Mouse (Mus musculus): ENCODE measurements around the gene Olfr1214. TPM values are rescaled to one million over a fixed set of nuclear protein-coding genes. Genes with fewer than 3 reads are reported as not detected.
"Not testable (repeated sequence)": the region's sequence is repeated elsewhere in the genome, so short reads cannot be mapped to it uniquely, and the experiment has no call there.

The Olfr1214 gene
- polyA plus RNA-seq (2014; fragmentation: Nextera tagmentation; extraction: Ambion mirVana): not detected in 2 replicates

DNA sequence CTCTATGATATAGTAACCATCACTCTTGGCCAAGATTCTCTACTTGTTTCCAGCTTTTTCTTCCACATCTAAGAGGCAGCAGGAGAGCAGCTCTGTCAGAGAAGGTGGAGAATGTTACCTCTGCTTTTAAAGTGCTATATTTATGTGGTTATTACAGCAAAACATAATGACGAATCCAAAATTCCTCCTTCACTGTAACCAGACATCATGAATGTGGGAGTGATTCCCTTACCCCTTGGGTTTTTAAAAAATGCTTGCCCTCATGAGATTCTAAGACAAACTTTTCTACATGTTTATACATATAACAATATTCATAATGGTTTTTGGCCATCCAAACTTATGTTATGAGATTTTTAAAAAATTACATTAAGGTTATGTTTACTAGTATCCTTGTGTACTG is at the start of gene Olfr1214:
Olfr1214 (minus strand) TSS at position 101 of the 400 bp plus-strand sequence.
- no peaks in the 10 kb centered on the region for H3K36me3 ChIP-seq (ENCODE audit: control insufficient read depth, insufficient read depth, low read length)
- H3K27me3 ChIP-seq (ENCODE audit: control insufficient read depth, insufficient read depth, low read length): no peaks in the 10 kb centered on the region
- no peaks in the 10 kb centered on the region for H3K9me3 ChIP-seq (ENCODE audit: control insufficient read depth, low read length)
- H3K4me3 ChIP-seq (ENCODE audit: control insufficient read depth in 1 of 2, insufficient read depth in 1 of 2, low read depth in 1 of 2, low read length in 2 of 2): no peak within 1 kb of the TSS
- no peak within 1 kb of the TSS for H3K4me2 ChIP-seq (ENCODE audit: low read length)
- no peak within 1 kb of the TSS for H3K27ac ChIP-seq (replicated peaks in 1 of 2; ENCODE audit: control insufficient read depth in 1 of 2, insufficient read depth in 1 of 2, low read depth in 2 of 2, low read length in 2 of 2)
- no peak for ATAC-seq (ENCODE audit: insufficient number of reproducible peaks, insufficient read depth, low FRiP score, low read depth)
- no peaks in the 10 kb centered on the region for H3K4me1 ChIP-seq (ENCODE audit: control insufficient read depth in 2 of 2, insufficient read depth in 2 of 2, low read length in 2 of 2)
- H3K9ac ChIP-seq (ENCODE audit: low read length): no peak within 1 kb of the TSS
- 77% methylated on average over 1 of the region's 1 CpGs for WGBS

- ATAC-seq (ENCODE audit: insufficient number of reproducible peaks, insufficient read depth, low FRiP score, low read depth): no peak
- Histone ChIP-seq H3K4me3 (ENCODE audit: control insufficient read depth in 1 of 2, insufficient read depth in 1 of 2, low read depth in 1 of 2, low read length in 2 of 2) (no peak within 1 kb of the TSS), H3K4me2 (ENCODE audit: low read length) (no peak within 1 kb of the TSS), H3K27me3 (ENCODE audit: control insufficient read depth, insufficient read depth, low read length) (no peaks in the 10 kb centered on the region), H3K9me3 (ENCODE audit: control insufficient read depth, low read length) (no peaks in the 10 kb centered on the region), H3K9ac (ENCODE audit: low read length) (no peak within 1 kb of the TSS), H3K4me1 (ENCODE audit: control insufficient read depth in 2 of 2, insufficient read depth in 2 of 2, low read length in 2 of 2) (no peaks in the 10 kb centered on the region), H3K36me3 (ENCODE audit: control insufficient read depth, insufficient read depth, low read length) (no peaks in the 10 kb centered on the region), H3K27ac (replicated peaks in 1 of 2; ENCODE audit: control insufficient read depth in 1 of 2, insufficient read depth in 1 of 2, low read depth in 2 of 2, low read length in 2 of 2) (no peak within 1 kb of the TSS)
- WGBS: 62% methylated on average over 2 of the region's 2 CpGs
Observed at GRCm38 (mm10) chr2:89031965-89032364, 39.5 kb upstream of the Olfr1214 start, which contains the start of gene Olfr1217. TSS of gene Olfr1217 (minus strand) at chr2:89032065.

GRCm38 (mm10) chr2:89021436-89021835 is 29.0 kb upstream of the Olfr1214 start:
- not testable (repeated sequence) for H3K36me3 ChIP-seq (ENCODE audit: control insufficient read depth, insufficient read depth, low read length); H3K4me2 ChIP-seq (ENCODE audit: low read length); H3K9ac ChIP-seq (ENCODE audit: low read length); H3K27me3 ChIP-seq (ENCODE audit: control insufficient read depth, insufficient read depth, low read length); H3K27ac ChIP-seq (replicated peaks in 1 of 2; ENCODE audit: control insufficient read depth in 1 of 2, insufficient read depth in 1 of 2, low read depth in 2 of 2, low read length in 2 of 2); ATAC-seq (ENCODE audit: insufficient number of reproducible peaks, insufficient read depth, low FRiP score, low read depth); H3K9me3 ChIP-seq (ENCODE audit: control insufficient read depth, low read length); H3K4me1 ChIP-seq (ENCODE audit: control insufficient read depth in 2 of 2, insufficient read depth in 2 of 2, low read length in 2 of 2); H3K4me3 ChIP-seq (ENCODE audit: control insufficient read depth in 1 of 2, insufficient read depth in 1 of 2, low read depth in 1 of 2, low read length in 2 of 2)
- WGBS: 60% methylated on average over 3 of the region's 3 CpGs

- Histone ChIP-seq H3K4me3 (ENCODE audit: control insufficient read depth in 1 of 2, insufficient read depth in 1 of 2, low read depth in 1 of 2, low read length in 2 of 2) (no peak within 1 kb of the TSS), H3K4me2 (ENCODE audit: low read length) (no peak within 1 kb of the TSS), H3K27ac (replicated peaks in 1 of 2; ENCODE audit: control insufficient read depth in 1 of 2, insufficient read depth in 1 of 2, low read depth in 2 of 2, low read length in 2 of 2) (no peak within 1 kb of the TSS), H3K36me3 (ENCODE audit: control insufficient read depth, insufficient read depth, low read length) (no peaks in the 10 kb centered on the region), H3K9ac (ENCODE audit: low read length) (no peak within 1 kb of the TSS), H3K27me3 (ENCODE audit: control insufficient read depth, insufficient read depth, low read length) (no peaks in the 10 kb centered on the region), H3K9me3 (ENCODE audit: control insufficient read depth, low read length) (no peaks in the 10 kb centered on the region), H3K4me1 (ENCODE audit: control insufficient read depth in 2 of 2, insufficient read depth in 2 of 2, low read length in 2 of 2) (no peaks in the 10 kb centered on the region)
- no peak for ATAC-seq (ENCODE audit: insufficient number of reproducible peaks, insufficient read depth, low FRiP score, low read depth)
- WGBS: 70% methylated on average over 1 of the region's 1 CpGs
Observed at GRCm38 (mm10) chr2:89018240-89018639, 25.8 kb upstream of the Olfr1214 start, which contains the start of gene Olfr1216. TSS of gene Olfr1216 (minus strand) at chr2:89018340.

GRCm38 (mm10) chr2:89006873-89007272 is 14.4 kb upstream of the Olfr1214 start, which contains the start of gene Olfr1215:
TSS of gene Olfr1215 (minus strand) at chr2:89006973.
- Histone ChIP-seq H3K4me2 (ENCODE audit: low read length) (no peak within 1 kb of the TSS), H3K9me3 (ENCODE audit: control insufficient read depth, low read length) (no peaks in the 10 kb centered on the region), H3K36me3 (ENCODE audit: control insufficient read depth, insufficient read depth, low read length) (no peaks in the 10 kb centered on the region), H3K27ac (replicated peaks in 1 of 2; ENCODE audit: control insufficient read depth in 1 of 2, insufficient read depth in 1 of 2, low read depth in 2 of 2, low read length in 2 of 2) (no peak within 1 kb of the TSS), H3K9ac (ENCODE audit: low read length) (no peak within 1 kb of the TSS), H3K4me3 (ENCODE audit: control insufficient read depth in 1 of 2, insufficient read depth in 1 of 2, low read depth in 1 of 2, low read length in 2 of 2) (no peak within 1 kb of the TSS), H3K27me3 (ENCODE audit: control insufficient read depth, insufficient read depth, low read length) (no peaks in the 10 kb centered on the region), H3K4me1 (ENCODE audit: control insufficient read depth in 2 of 2, insufficient read depth in 2 of 2, low read length in 2 of 2) (no peaks in the 10 kb centered on the region)
- no peak for ATAC-seq (ENCODE audit: insufficient number of reproducible peaks, insufficient read depth, low FRiP score, low read depth)
- 53% methylated on average over 2 of the region's 2 CpGs for WGBS

GRCm38 (mm10) chr2:88980181-88980580 is 12.3 kb downstream of the Olfr1214 start, which contains the start of gene Gm13762:
TSS of gene Gm13762 (minus strand) at chr2:88980281.
- no peak within 1 kb of the TSS for H3K27ac ChIP-seq (replicated peaks in 1 of 2; ENCODE audit: control insufficient read depth in 1 of 2, insufficient read depth in 1 of 2, low read depth in 2 of 2, low read length in 2 of 2)
- no peaks in the 10 kb centered on the region for H3K9me3 ChIP-seq (ENCODE audit: control insufficient read depth, low read length)
- H3K4me1 ChIP-seq (ENCODE audit: control insufficient read depth in 2 of 2, insufficient read depth in 2 of 2, low read length in 2 of 2): no peaks in the 10 kb centered on the region
- 52% methylated on average over 1 of the region's 1 CpGs for WGBS
- H3K4me2 ChIP-seq (ENCODE audit: low read length): no peak within 1 kb of the TSS
- H3K36me3 ChIP-seq (ENCODE audit: control insufficient read depth, insufficient read depth, low read length): no peaks in the 10 kb centered on the region
- no peaks in the 10 kb centered on the region for H3K27me3 ChIP-seq (ENCODE audit: control insufficient read depth, insufficient read depth, low read length)
- no peak within 1 kb of the TSS for H3K4me3 ChIP-seq (ENCODE audit: control insufficient read depth in 1 of 2, insufficient read depth in 1 of 2, low read depth in 1 of 2, low read length in 2 of 2)
- no peak for ATAC-seq (ENCODE audit: insufficient number of reproducible peaks, insufficient read depth, low FRiP score, low read depth)
- H3K9ac ChIP-seq (ENCODE audit: low read length): no peak within 1 kb of the TSS

DNA sequence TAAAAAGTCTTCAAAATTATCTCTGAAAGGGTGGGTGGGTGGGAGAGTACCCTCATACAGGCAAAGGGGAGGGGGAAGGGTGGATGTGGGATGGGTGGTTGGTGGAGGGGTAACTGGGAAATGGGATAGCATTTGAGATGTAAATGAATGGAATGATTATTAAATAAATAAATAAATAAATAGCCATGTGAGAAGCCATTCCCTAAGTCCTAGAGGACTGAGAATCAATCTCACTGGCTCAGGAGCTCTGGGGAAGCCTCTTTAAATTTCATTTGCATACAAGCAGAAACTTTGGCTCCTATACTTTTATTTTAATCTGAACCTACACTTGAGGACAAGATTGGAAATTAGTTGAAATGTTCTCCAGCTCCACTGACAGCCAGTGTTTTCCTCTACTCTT is 38.8 kb downstream of the Olfr1214 start, which contains the start of gene Olfr1212:
Olfr1212 (plus strand) TSS at position 301 of the 400 bp plus-strand sequence.
- no peak for ATAC-seq (ENCODE audit: insufficient number of reproducible peaks, insufficient read depth, low FRiP score, low read depth)

GRCm38 (mm10) chr2:88938011-88938410 is 54.4 kb downstream of the Olfr1214 start, which contains the start of gene Olfr1211:
TSS of gene Olfr1211 (minus strand) at chr2:88938111.
- H3K9me3 ChIP-seq (ENCODE audit: control insufficient read depth, low read length): no peaks in the 10 kb centered on the region
- no peak within 1 kb of the TSS for H3K4me3 ChIP-seq (ENCODE audit: control insufficient read depth in 1 of 2, insufficient read depth in 1 of 2, low read depth in 1 of 2, low read length in 2 of 2)
- no peak for ATAC-seq (ENCODE audit: insufficient number of reproducible peaks, insufficient read depth, low FRiP score, low read depth)
- H3K4me1 ChIP-seq (ENCODE audit: control insufficient read depth in 2 of 2, insufficient read depth in 2 of 2, low read length in 2 of 2): no peaks in the 10 kb centered on the region
- no peaks in the 10 kb centered on the region for H3K36me3 ChIP-seq (ENCODE audit: control insufficient read depth, insufficient read depth, low read length)
- no peaks in the 10 kb centered on the region for H3K27me3 ChIP-seq (ENCODE audit: control insufficient read depth, insufficient read depth, low read length)
- WGBS: 80% methylated on average over 1 of the region's 1 CpGs
- H3K9ac ChIP-seq (ENCODE audit: low read length): no peak within 1 kb of the TSS
- H3K4me2 ChIP-seq (ENCODE audit: low read length): no peak within 1 kb of the TSS
- no peak within 1 kb of the TSS for H3K27ac ChIP-seq (replicated peaks in 1 of 2; ENCODE audit: control insufficient read depth in 1 of 2, insufficient read depth in 1 of 2, low read depth in 2 of 2, low read length in 2 of 2)

More for the DNA sequence above, 38.8 kb downstream of the Olfr1214 start, which contains the start of gene Olfr1212:
- no peaks in the 10 kb centered on the region for H3K4me1 ChIP-seq (ENCODE audit: control insufficient read depth in 2 of 2, insufficient read depth in 2 of 2, low read length in 2 of 2)
- H3K9me3 ChIP-seq (ENCODE audit: control insufficient read depth, low read length): no peaks in the 10 kb centered on the region
- no peak within 1 kb of the TSS for H3K27ac ChIP-seq (replicated peaks in 1 of 2; ENCODE audit: control insufficient read depth in 1 of 2, insufficient read depth in 1 of 2, low read depth in 2 of 2, low read length in 2 of 2)
- no peak within 1 kb of the TSS for H3K4me2 ChIP-seq (ENCODE audit: low read length)
- no peak within 1 kb of the TSS for H3K4me3 ChIP-seq (ENCODE audit: control insufficient read depth in 1 of 2, insufficient read depth in 1 of 2, low read depth in 1 of 2, low read length in 2 of 2)
- H3K9ac ChIP-seq (ENCODE audit: low read length): no peak within 1 kb of the TSS
- no peaks in the 10 kb centered on the region for H3K27me3 ChIP-seq (ENCODE audit: control insufficient read depth, insufficient read depth, low read length)
- no peaks in the 10 kb centered on the region for H3K36me3 ChIP-seq (ENCODE audit: control insufficient read depth, insufficient read depth, low read length)

Measured in heart, embryonic 14.5 days (tissue).